Mouse (Mus musculus) left cerebral cortex, adult 8-10 months (tissue): ENCODE data around the gene Rai1. TPM values are rescaled to one million over a fixed set of nuclear protein-coding genes. Genes with fewer than 3 reads are reported as not detected.
A peak's percentile ranks its signal among the peaks of the same experiment; 100 is the strongest.

ENCODE experiments used
- DNase-seq, 2 experiments: peaks; one replicate each; pipeline ENCODE4 v3.0.0; 2022; ENCODE audit warnings: low spot score in 2 of 2
- total RNA-seq, 4 experiments: library from RNA; stranded (reverse); gene quantifications; 2 replicates each; pipeline ENCODE4 v1.2.4; 2022

The Rai1 gene
- total RNA-seq, 4 experiments from 2014 or later: 69.5 to 78.3 (median 71.5) TPM

DNA sequence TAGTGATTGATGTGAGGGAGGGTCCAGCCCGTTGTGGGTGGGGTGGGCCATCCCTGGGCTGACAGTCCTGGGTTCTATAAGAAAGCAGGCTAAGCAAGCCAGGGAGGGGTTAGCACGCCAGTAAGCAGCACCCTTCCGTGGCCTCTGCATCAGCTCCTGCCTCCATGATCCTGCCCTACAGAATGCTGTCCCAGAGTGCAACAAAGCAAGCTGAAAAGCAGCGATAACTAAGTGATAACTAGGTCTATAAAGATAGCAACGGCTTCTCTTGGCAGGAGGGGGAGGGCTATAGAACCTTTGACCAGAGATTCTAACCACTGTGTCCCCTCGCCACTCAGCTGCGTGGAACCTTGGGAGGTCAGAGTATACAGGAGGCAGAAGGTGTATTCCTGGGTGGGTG lies 112.7 kb downstream of the Rai1 start:
- no peak for DNase-seq

DNA sequence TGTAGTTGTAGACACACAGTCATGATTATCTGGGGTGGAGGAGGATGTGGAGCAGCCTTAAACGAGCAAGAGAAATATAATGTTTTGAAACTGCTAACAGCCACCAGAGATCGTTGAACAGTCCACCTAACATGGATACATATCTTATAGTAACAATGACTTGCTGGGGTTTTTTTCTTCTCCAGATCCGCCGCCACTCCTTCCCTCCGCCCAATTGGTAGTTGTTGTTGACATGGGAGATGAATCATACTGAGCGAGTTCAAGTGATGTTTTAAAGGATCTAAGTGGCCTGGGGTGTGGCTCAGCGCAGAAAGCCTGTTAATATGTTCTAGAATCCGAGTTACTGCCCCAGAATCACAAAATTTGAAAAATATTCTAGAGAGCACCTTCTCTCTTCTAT lies 114.8 kb downstream of the Rai1 start:
- DNase-seq: no peak

DNA sequence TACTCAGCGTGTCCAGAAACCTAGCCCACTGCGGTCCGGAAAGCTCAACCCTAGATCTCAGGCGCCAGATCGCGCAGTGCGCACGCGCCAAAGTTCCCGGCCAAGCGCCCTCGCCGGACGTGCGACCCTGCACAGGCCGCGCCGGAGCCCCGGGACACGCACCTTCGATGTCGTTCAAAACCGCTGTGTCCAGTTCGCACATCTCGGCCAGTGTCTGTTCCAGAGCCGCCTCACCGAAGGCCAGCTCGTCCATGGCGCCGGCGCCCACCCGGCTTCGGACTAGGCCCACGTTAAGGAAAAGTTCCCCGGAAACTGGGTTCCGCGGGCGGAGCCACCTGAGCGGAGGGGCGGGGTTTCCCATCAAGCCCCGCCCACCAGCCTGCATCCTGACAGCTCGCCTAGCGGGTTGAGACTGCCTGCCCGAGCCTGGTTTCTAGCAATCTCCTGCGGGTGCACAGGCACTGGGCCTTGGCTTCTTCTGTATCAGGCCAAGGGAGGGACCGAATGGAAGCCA lies 115.5 kb downstream of the Rai1 start:
- DNase-seq: peak; percentile 82 to 83

DNA sequence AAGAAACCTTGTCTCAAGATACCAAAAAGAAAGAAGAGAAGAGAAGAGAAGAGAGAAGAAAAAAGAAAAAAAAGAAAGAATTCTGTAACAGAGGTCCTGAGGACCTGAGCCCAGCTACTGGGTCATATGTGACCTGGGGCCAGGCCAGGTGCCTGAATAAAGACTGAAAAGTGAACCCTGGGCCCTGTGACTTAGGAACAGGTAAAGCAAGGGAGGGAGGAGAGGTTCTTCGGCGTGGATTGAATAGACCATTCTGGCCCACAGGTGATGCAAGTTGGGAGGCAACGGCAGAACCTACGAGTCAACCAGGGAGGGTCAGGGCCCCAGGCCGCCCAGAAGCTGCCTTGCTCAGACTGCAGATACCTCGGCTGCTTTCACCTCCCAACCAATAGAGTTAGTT lies 116.6 kb downstream of the Rai1 start:
- DNase-seq: no peak

DNA sequence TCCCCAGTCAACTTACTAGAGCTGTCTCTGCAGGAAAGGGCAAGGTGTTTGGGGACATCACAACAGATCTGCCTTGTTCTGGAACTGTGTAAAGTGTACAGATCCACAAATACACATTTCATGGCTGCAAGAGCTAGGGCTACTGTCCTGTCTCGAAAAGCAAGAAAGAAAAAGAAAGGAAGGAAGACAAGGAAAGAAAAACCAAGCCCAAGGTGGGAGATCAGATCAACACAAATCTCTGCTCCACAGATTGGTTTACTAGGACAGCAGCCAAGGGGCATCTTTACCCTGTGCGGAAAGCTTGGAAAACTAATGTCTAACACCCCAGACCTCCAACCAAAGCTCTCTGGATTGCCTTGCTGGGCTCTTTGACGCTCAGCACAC lies 117.3 kb downstream of the Rai1 start:
- DNase-seq: no peak

DNA sequence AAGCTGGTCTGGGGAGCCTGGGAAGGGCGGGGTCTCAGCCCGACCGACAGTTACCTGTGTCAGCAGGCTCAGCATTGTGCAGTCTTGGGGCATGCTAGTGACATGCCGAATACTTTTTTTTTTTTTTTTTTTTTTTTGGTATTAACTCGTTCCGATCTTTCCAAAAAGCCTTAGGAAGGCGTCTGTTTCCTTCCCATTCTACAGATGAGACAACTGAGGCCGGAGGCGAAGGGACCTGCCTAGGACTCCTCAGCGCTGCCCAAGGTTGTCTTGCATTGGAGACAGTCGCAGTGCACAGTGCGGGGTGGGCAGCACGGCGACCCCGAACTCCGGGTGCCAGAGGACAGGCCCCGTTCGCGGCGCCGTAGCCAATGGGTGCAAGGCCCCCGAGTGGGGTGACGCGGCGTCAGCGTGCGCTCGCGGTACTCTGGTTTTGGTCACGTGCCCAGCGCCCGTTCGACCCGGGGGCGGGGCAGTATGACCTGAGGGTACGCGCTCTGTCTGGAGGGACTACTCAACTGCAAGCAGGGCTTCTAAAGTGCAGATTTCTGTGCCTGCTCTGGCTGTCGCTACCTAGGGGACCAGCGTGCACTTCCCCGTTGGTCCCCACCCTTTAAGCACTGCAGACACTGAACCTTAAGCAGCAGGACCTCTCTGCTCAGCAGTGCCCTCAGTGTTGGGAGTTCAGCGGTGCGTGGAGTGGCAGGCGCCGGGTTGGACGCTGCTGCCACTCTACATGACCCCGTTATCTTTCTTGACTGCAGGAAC lies 117.8 kb downstream of the Rai1 start, which contains the start of gene Srebf1:
Gene Srebf1 (minus strand): TSS at position 113 of the 768 bp plus-strand sequence.
- peak in 1 of 2 experiments; percentile 73 for DNase-seq

DNA sequence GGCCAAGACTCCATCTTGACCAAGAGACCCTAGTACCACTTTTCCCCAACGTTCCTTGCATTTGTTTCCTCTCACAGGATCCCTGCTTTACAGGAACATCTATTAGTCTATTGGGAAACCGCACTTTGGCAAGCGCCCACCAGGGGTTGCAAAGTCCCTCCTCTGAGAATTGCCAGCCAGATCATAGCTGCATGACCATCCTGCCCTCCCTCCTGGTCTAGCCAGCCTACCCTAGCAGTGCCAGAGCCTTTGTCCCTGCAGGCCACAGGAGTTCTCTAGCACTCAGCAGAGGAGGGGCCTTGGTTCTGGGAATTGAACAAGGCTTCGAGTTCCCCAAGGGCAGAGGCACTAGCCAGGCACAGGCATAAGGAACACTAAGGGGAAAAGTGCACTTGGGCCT lies 119.9 kb downstream of the Rai1 start:
- DNase-seq: no peak

DNA sequence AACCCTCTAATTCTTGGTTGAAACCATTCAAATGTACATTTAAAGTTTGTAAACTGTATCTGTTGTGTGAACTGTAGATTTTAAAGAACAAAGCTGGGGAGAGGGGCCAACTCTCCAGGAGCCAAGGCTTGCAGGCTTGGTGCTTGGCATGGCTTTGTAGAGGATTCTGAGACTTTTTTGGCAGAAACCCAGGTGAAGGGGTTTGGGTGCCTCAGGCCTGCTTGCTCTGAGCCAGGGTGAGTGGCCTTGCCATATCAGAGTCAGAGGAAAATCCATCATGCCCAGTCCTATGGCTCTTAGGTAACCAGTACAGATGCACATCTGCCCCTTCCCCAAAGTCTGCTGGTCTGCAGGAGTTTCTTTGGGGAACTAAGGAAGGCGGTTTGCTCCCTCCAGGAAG lies 121.1 kb downstream of the Rai1 start:
- no peak for DNase-seq

DNA sequence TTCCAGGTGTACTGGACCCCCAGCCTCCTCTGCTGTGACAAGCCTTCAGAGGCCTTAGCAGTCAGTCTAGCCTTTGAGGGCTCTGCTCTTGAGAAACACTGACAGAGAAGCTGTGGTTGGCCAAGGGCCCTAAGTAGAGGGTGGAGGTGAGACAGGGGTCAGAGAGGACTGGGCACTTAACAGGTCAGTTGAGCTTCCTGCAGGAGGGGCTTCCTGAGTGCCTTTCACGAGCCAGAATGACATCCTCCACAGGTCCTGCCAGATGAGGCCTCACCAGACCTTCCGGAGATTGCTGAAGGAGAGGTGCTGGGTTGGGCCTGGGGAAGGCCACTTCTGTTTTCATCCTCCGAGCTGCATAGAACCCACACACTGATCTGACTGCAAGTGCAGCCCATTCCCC lies 123.7 kb downstream of the Rai1 start:
- no peak for DNase-seq

DNA sequence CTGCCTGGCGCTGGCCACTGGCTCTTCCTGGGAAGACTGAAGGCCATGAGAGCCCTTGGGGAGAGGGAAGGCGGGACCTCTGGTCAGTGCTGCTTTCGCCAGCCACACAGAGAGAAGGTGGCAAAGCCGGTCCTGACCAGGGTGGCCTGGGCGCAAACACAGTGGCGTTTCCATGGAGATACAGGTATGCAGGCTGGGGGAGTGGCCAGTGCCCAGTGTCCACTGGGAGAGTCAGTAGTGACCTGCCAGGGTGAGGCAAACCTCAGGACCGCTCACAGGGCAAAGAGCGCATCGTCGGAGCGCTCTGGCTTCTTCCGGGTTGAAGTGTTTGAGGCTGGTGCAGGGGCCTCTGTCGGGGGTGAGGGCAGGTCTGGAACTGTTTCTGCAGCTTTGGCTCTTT lies 125.0 kb downstream of the Rai1 start:
- no peak for DNase-seq

DNA sequence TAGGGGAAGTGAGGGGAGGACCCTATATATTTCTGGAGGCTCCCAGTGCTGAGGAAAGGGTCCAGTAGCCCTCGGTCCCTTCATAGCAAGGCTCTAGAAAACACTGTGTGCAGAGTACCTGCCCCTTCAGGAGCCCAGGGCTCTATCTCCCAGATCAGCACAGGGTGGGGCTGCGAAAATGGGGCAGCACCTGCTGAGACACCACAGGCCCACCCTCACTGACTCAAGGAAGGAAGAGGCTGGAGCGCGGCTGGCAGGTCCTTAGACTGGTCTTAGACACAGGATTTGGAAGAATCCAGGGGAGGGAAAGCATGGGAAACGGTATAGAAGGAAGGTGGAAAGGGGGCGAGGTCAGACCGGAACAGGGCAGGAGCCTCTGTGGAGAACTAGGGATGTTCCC lies 125.7 kb downstream of the Rai1 start:
- DNase-seq: no peak

DNA sequence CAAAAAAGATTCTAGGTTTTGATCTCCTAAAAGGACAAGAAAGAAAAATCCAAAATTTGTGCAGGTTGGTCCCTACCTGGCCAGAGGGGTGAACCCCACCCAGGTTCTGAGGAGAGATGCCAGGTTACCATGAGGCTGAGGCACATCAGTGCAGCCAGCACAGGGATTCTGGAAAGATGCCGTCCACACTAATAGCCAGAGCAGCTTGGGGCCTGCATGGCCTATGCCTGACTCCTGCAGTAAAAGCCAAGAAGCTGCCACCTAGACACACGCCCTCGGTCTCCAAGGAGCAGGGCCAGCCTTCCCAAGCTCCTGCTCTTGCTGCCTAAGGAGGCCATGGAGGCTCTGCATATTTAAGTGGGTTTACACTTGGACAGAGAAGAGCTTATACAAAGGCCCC lies 126.5 kb downstream of the Rai1 start:
- no peak for DNase-seq

DNA sequence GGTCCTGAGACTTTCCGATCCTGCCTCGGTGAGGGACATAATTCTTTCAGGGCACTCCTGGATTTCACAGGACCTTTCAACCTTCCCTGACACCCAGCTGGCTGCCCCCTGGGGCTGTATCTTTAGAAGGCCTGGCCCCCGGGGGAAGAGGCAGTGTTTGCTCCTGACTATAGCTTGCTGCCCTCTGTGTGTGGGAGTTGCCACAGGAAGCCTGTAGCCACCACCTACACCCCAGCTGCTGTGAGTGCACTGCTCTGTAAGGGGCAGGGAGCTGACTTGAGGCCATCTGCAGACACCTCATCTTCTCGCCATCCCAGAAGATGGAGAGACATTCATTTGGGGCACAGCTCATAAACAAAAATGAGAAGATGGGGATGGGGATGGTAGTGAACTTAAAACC lies 127.1 kb downstream of the Rai1 start:
- no peak for DNase-seq

DNA sequence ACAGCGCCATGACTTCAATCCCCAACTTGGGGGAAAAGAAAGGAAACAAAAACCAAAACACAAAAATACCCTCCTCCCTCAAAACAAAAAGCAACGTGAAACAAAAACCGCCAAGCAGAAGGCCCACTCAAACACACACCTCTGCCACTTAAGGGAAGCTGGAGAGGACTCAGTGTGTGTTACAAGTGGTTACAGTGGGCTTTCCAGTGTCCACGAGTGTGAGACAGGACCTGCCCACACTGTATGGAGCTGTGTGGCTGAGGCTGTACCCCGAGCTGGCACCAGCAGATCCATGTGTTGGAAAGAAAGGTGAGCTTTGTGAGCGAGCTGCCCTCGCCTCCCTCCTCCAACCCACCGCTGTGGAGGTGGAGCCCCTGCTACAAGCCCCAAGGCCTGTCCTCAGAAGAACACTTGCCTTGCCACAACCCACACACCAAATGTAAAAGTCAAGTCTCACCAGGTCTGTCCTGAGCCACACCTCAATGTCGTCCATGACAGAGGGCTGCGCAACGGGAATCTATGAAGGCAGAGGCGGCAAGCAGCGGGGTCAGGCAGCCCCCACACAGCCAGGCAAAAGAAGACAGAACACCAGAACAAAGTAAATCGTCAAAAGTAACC lies 127.7 kb downstream of the Rai1 start:
- DNase-seq: no peak

DNA sequence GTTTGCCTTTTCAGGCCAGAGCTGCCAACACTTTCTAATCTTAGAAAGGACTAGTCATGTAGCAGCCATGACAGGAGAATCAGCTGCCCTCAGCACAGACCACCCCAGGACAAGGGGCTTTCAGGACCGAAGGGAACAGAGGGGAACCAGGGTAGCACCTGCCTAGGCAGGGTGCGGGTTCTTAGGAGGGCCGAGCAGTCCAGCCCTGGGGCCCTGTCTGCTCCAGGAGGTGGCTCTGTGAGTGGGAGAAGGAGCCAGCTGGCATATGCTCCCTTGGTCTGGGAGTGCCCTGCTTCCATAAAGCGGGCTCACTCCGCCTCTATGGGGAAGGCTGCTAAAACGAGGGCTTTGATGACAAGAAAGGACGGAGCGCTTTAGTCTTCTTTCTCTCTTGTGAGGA lies 128.4 kb downstream of the Rai1 start:
- DNase-seq: no peak

DNA sequence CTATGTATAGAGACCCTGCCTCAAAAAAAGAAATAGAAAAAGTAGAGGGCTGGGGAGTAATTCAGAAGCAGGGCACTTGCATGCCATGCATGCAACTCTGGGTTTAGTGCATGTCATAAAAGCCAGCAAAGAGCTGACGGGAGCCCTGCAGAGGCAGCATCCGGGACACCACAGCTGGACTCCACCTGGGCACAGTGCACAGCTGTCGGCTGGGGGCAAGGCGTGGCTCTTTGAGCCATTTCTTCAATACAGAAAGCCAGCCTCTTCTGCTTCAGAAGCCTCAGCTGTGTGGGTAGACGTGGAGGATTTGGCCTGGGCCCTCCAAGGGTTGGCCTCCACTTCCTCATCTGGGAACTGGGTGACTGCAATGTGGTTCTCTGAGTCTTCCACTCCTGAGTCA lies 130.5 kb downstream of the Rai1 start:
- DNase-seq: no peak

DNA sequence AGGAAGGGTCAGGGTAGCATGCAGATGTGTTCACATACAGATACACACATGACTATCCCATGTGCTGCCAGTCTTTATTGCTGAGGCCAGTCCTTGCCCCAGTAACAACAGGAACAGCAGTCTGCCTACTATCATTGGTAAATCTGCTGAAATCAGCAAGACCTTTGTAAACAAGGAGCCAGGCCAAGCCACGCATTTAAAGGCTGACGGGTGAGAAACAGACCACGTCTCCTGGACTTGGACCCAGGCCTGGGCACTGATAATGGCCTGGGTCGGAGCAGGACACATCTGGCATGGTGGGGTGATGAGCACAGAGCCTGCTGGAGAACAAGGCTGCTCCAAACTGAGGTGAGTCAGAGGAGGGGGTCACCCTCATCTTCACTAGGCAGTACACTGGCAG lies 135.7 kb downstream of the Rai1 start:
- DNase-seq: no peak

DNA sequence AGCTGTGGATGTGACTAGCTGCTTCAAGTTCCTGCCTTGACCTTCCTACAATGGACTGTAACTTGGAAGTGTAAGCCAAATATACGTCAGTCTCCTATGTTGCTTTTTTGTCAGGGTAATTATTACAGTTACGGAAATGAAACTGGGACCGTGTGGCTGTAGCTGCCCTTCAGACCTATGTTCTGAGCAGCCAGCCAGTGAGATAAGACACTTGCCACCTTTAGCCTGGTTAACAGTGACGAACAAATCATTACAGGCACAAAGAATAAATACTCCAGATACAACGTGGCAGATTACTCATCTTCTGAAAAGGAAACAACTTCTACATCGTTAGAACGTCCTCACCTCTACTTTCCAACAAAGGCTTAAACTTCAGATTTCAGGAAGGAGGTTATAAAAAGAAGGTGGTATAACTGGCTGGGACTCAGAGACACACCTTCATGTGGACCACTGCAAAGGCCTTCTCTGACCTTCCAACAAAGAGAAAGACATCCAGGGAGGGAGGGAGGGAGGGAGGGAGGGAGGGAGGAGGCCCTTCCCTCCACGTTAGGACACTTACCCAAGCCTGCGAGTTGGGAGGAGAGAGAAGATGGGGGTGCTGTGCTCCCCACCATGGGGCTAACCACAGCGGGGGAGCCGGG lies 139.8 kb downstream of the Rai1 start:
- DNase-seq: no peak

DNA sequence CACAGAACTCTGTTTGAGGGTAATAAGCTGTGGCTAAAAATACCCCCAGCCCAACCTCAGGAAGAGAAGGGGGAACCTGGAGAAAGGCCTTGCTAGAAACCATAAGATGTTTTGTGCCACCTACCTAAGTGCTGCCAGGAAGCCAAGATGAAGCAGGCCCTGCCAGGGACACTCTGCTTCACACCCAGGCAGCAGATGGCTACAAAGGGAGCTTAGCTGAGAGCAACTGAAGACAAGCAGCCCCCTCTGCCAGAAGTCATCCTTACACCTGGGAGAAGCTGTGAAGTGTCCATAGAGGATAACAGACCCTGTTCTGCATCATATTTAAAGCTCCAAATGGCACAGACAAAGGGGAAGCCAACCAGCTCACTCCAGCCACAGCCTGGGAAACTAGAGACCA lies 141.3 kb downstream of the Rai1 start:
- DNase-seq: peak in 1 of 2 experiments; percentile 79

DNA sequence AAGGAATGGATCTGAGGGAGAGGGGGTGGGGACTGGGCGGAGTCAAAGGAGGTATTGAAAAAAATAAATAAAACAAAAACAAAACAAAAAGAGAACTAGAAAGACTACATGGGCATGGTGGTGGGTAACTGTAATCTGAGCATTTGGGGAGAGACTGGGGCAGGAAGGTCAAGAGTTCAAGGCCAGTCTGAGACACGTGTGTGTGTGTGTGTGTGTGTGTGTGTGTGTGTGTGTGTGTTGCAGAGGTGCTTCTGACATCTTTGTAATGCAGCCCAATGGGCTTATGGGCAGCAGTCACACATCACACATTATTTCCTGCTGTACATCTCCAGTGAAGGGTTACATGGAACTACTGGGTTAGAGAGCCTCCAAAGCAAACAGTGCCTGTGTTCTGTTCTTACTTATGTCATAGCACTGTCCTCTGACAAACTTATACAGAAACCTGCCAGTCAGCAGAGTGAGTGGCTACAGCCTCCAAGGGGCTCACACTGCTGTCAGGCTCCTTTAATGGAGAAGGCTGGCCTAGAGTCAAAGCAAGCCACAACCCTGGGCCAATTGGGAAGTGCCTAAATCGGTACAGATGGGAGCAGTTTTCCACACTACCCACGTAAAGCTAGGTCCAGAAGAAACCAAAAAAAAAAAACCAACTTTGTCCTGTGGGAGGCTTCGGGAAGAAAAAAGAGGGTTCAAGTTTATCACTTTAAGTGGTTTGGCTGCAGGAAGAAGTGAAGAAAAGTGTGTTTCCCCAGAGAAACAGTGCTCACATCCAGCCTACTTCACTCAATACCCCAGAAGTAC lies 143.1 kb downstream of the Rai1 start:
- DNase-seq: peak in 1 of 2 experiments; percentile 51
